Mouse (Mus musculus): ENCODE measurements around the gene Mrps16.

- no peak for TF ChIP-seq POLR2A (IDR thresholded peaks at IDR 0.05; ENCODE audit: low read depth, low read length)
- TF ChIP-seq CTCF (IDR thresholded peaks at IDR 0.05; ENCODE audit: borderline replicate concordance, insufficient read depth, low read length): no peak
Observed at GRCm38 (mm10) chr14:20379087-20379640, 14.3 kb downstream of the Mrps16 start.
